Mouse (Mus musculus) embryonic facial prominence, embryonic 10.5 days (tissue): ENCODE measurements around the gene Rec8. TPM values are rescaled to one million over a fixed set of nuclear protein-coding genes. Genes with fewer than 3 reads are reported as not detected.

Source experiments
- DNase-seq: peaks from one replicate; pipeline ENCODE4 v3.0.0-alpha.2; 2017; ENCODE audit warnings: low spot score
- H3K27ac ChIP-seq: fragments of 300-500 bp; sonication (generic); replicated peaks from 2 replicates; pipeline ENCODE4 v1.5.1; 2016; ENCODE audit warnings: mild to moderate bottlenecking
- H3K27me3 ChIP-seq: fragments of 300-500 bp; sonication (generic); replicated peaks from 2 replicates; pipeline ENCODE4 v1.6.1; 2016; ENCODE audit warnings: low read depth, mild to moderate bottlenecking; ENCODE audit not compliant: poor library complexity, severe bottlenecking
- H3K36me3 ChIP-seq: fragments of 300-500 bp; sonication (generic); replicated peaks from 2 replicates; pipeline ENCODE4 v1.6.1; 2016; ENCODE audit warnings: mild to moderate bottlenecking, moderate library complexity
- H3K4me1 ChIP-seq: fragments of 300-500 bp; sonication (generic); 2 replicates; pipeline ENCODE4 v1.6.1; 2016
- H3K4me3 ChIP-seq: fragments of 300-500 bp; sonication (generic); 2 replicates; pipeline ENCODE4 v1.5.1; 2016; ENCODE audit warnings: mild to moderate bottlenecking, moderate library complexity
- H3K9me3 ChIP-seq: fragments of 300-500 bp; sonication (generic); 2 replicates; pipeline ENCODE4 v1.6.1; 2016; ENCODE audit warnings: mild to moderate bottlenecking
- WGBS: fragments of 180-500 bp; shearing (Covaris S2); methylation state at CpG from one replicate; pipeline ENCODE4 v1.1.7; 2016; 5-methylcytosine and 5-hydroxymethylcytosine counted together
- polyA plus RNA-seq: library from polyadenylated mRNA; unstranded; fragments of >200 nt; fragmentation: Nextera tagmentation; extraction: Ambion mirVana; gene quantifications from 2 replicates; pipeline ENCODE4 v1.2.1, GENCODE M21; 2016

Rec8 gene
- polyA plus RNA-seq, 1 experiment from 2014 or later = 7.1 TPM

GRCm38 (mm10) chr14:55629312-55629711 lies 11.5 kb downstream of the Rec8 start:
- DNase-seq = peak; percentile 55
- Histone ChIP-seq H3K4me3 (no peak overlapping the region), H3K27ac (no peak overlapping the region), H3K9me3 (no peaks in the 10 kb centered on the region), H3K36me3 (peaks cover 100% of the 10 kb centered on the region), H3K4me1 (peaks cover 5% of the 10 kb centered on the region), H3K27me3 (no peaks in the 10 kb centered on the region)
- 52% methylated on average over 5 of the region's 5 CpGs for WGBS

- Histone ChIP-seq H3K9me3 (no peaks in the 10 kb centered on the region), H3K36me3 (peaks cover 85% of the 10 kb centered on the region), H3K4me3 (peak overlapping the region; percentile 70), H3K27ac (peak overlapping the region; percentile 83), H3K4me1 (peaks cover 18% of the 10 kb centered on the region), H3K27me3 (no peaks in the 10 kb centered on the region)
- DNase-seq = no peak
- WGBS = 3% methylated on average over 23 of the region's 23 CpGs
Measured at GRCm38 (mm10) chr14:55634874-55635522, 17.2 kb downstream of the Rec8 start.

GRCm38 (mm10) chr14:55635523-55636007 lies 17.7 kb downstream of the Rec8 start, which contains the start of gene Ipo4:
Gene Ipo4, minus strand, starts transcription at chr14:55635957.
- DNase-seq = peak; percentile 94
- H3K9me3 ChIP-seq = no peaks in the 10 kb centered on the region
- 2% methylated on average over 33 of the region's 33 CpGs for WGBS
- H3K4me3 ChIP-seq = peak within 1 kb of the TSS; percentile 70
- peaks cover 85% of the 10 kb centered on the region for H3K36me3 ChIP-seq
- H3K27ac ChIP-seq = peak within 1 kb of the TSS; percentile 83
- H3K27me3 ChIP-seq = no peaks in the 10 kb centered on the region
- peaks cover 18% of the 10 kb centered on the region for H3K4me1 ChIP-seq

- H3K27ac ChIP-seq = no peak within 1 kb of the TSS
- H3K36me3 ChIP-seq = peaks cover 75% of the 10 kb centered on the region
- H3K4me3 ChIP-seq = no peak within 1 kb of the TSS
- DNase-seq = no peak
- WGBS = 96% methylated on average over 9 of the region's 9 CpGs
- H3K9me3 ChIP-seq = no peaks in the 10 kb centered on the region
- H3K27me3 ChIP-seq = no peaks in the 10 kb centered on the region
- H3K4me1 ChIP-seq = peaks cover 26% of the 10 kb centered on the region
Measured at GRCm38 (mm10) chr14:55637795-55638194, 20.0 kb downstream of the Rec8 start, which contains the start of gene Gm49378. Gene Gm49378, minus strand, starts transcription at chr14:55637895.

GRCm38 (mm10) chr14:55640816-55641215 lies 23.0 kb downstream of the Rec8 start:
- H3K4me3 ChIP-seq = no peak overlapping the region
- DNase-seq = no peak
- H3K27me3 ChIP-seq = no peaks in the 10 kb centered on the region
- 98% methylated on average over 14 of the region's 14 CpGs for WGBS
- peaks cover 68% of the 10 kb centered on the region for H3K36me3 ChIP-seq
- no peak overlapping the region for H3K27ac ChIP-seq
- H3K4me1 ChIP-seq = peaks cover 26% of the 10 kb centered on the region
- no peaks in the 10 kb centered on the region for H3K9me3 ChIP-seq

GRCm38 (mm10) chr14:55641291-55641690 lies 23.5 kb downstream of the Rec8 start:
- Histone ChIP-seq H3K27ac (no peak overlapping the region), H3K36me3 (peaks cover 69% of the 10 kb centered on the region), H3K4me1 (peaks cover 26% of the 10 kb centered on the region), H3K9me3 (no peaks in the 10 kb centered on the region), H3K27me3 (no peaks in the 10 kb centered on the region), H3K4me3 (no peak overlapping the region)
- DNase-seq = no peak
- 95% methylated on average over 13 of the region's 13 CpGs for WGBS

GRCm38 (mm10) chr14:55642679-55643059 lies 24.8 kb downstream of the Rec8 start:
- Histone ChIP-seq H3K27ac (peak overlapping the region; percentile 99), H3K36me3 (peaks cover 68% of the 10 kb centered on the region)
- WGBS = 24% methylated on average over 8 of the region's 8 CpGs

GRCm38 (mm10) chr14:55643060-55643907 lies 25.4 kb downstream of the Rec8 start, which contains the start of gene Tm9sf1:
Gene Tm9sf1, minus strand, starts transcription at chr14:55643806.
- peaks cover 26% of the 10 kb centered on the region for H3K4me1 ChIP-seq
- H3K27ac ChIP-seq = peak within 1 kb of the TSS; percentile 99
- H3K4me3 ChIP-seq = peak within 1 kb of the TSS; percentile 86
- H3K9me3 ChIP-seq = no peaks in the 10 kb centered on the region
- DNase-seq = peak; percentile 87
- under 1% methylated on average over 89 of the region's 89 CpGs for WGBS
- H3K27me3 ChIP-seq = no peaks in the 10 kb centered on the region
- H3K36me3 ChIP-seq = peaks cover 64% of the 10 kb centered on the region

More at GRCm38 (mm10) chr14:55642679-55643059, 24.8 kb downstream of the Rec8 start:
- H3K27me3 ChIP-seq = no peaks in the 10 kb centered on the region
- H3K9me3 ChIP-seq = no peaks in the 10 kb centered on the region
- peaks cover 26% of the 10 kb centered on the region for H3K4me1 ChIP-seq
- H3K4me3 ChIP-seq = peak overlapping the region; percentile 86
- no peak for DNase-seq

GRCm38 (mm10) chr14:55644261-55644888 lies 26.5 kb downstream of the Rec8 start:
- WGBS = 28% methylated on average over 17 of the region's 17 CpGs
- DNase-seq = no peak
- Histone ChIP-seq H3K4me3 (peak overlapping the region; percentile 86), H3K27me3 (no peaks in the 10 kb centered on the region), H3K4me1 (peaks cover 26% of the 10 kb centered on the region), H3K27ac (peak overlapping the region; percentile 99), H3K9me3 (no peaks in the 10 kb centered on the region), H3K36me3 (peaks cover 53% of the 10 kb centered on the region)

- Histone ChIP-seq H3K9me3 (no peaks in the 10 kb centered on the region), H3K27me3 (no peaks in the 10 kb centered on the region), H3K4me1 (peaks cover 8% of the 10 kb centered on the region), H3K4me3 (no peak within 1 kb of the TSS), H3K36me3 (peaks cover 33% of the 10 kb centered on the region), H3K27ac (no peak within 1 kb of the TSS)
- WGBS = 93% methylated on average over 2 of the region's 2 CpGs
- DNase-seq = no peak
Measured at GRCm38 (mm10) chr14:55649884-55650283, 32.0 kb downstream of the Rec8 start, which contains the start of gene Tssk4. Gene Tssk4, plus strand, starts transcription at chr14:55650184.

GRCm38 (mm10) chr14:55651528-55651927 lies 33.7 kb downstream of the Rec8 start:
- Histone ChIP-seq H3K27me3 (no peaks in the 10 kb centered on the region), H3K4me1 (peaks cover 3% of the 10 kb centered on the region; the same call in 1 of the 2 replicates), H3K9me3 (no peaks in the 10 kb centered on the region), H3K36me3 (peaks cover 18% of the 10 kb centered on the region), H3K4me3 (no peak overlapping the region), H3K27ac (no peak overlapping the region)
- WGBS = 87% methylated on average over 7 of the region's 7 CpGs
- DNase-seq = no peak

GRCm38 (mm10) chr14:55656935-55657334 lies 39.1 kb downstream of the Rec8 start:
- Histone ChIP-seq H3K4me3 (no peak overlapping the region), H3K4me1 (peaks cover 15% of the 10 kb centered on the region), H3K27ac (no peak overlapping the region), H3K27me3 (no peaks in the 10 kb centered on the region), H3K36me3 (peaks cover 33% of the 10 kb centered on the region), H3K9me3 (no peaks in the 10 kb centered on the region)
- DNase-seq = no peak
- WGBS = 90% methylated on average over 3 of the region's 3 CpGs
